Mouse (Mus musculus): ENCODE measurements around the gene Lcorl. TPM values are rescaled to one million over a fixed set of nuclear protein-coding genes. Genes with fewer than 3 reads are reported as not detected.

The Lcorl gene
- 29.6 and 33.6 TPM in 2 replicates for polyA plus RNA-seq (2015; fragmentation: Nextera tagmentation; extraction: Ambion mirVana)

- H3K27me3 ChIP-seq (ENCODE audit: insufficient read depth, low read length): no peaks in the 10 kb centered on the region
- peaks cover 4% of the 10 kb centered on the region for H3K4me1 ChIP-seq (ENCODE audit: insufficient read depth, low read length)
- peak; percentile 98 for ATAC-seq (ENCODE audit: low FRiP score, low TSS enrichment)
- H3K4me2 ChIP-seq (replicated peaks; ENCODE audit: low read depth, low read length): peak within 1 kb of the TSS; percentile 83
- H3K9ac ChIP-seq (replicated peaks; ENCODE audit: low read length): peak within 1 kb of the TSS; percentile 98
- 0% methylated on average over 70 of the region's 79 CpGs for WGBS
- H3K36me3 ChIP-seq (ENCODE audit: insufficient read depth, low read length): no peaks in the 10 kb centered on the region
- peak within 1 kb of the TSS; percentile 94 for H3K4me3 ChIP-seq (ENCODE audit: low read length)
- peak within 1 kb of the TSS; percentile 96 for H3K27ac ChIP-seq (ENCODE audit: low read length)
- H3K9me3 ChIP-seq (ENCODE audit: low read length): no peaks in the 10 kb centered on the region
Measured at GRCm38 (mm10) chr5:45857254-45858011, at the start of gene Lcorl. Gene Lcorl, minus strand, starts transcription at chr5:45857615.

- no peaks in the 10 kb centered on the region for H3K9me3 ChIP-seq (ENCODE audit: low read length)
- H3K4me2 ChIP-seq (replicated peaks; ENCODE audit: low read depth, low read length): no peak overlapping the region
- H3K36me3 ChIP-seq (ENCODE audit: insufficient read depth, low read length): no peaks in the 10 kb centered on the region
- WGBS: 85% methylated on average over 2 of the region's 2 CpGs
- no peak overlapping the region for H3K4me3 ChIP-seq (ENCODE audit: low read length)
- no peak for ATAC-seq (ENCODE audit: low FRiP score, low TSS enrichment)
- no peaks in the 10 kb centered on the region for H3K4me1 ChIP-seq (ENCODE audit: insufficient read depth, low read length)
- H3K9ac ChIP-seq (replicated peaks; ENCODE audit: low read length): no peak overlapping the region
- no peaks in the 10 kb centered on the region for H3K27me3 ChIP-seq (ENCODE audit: insufficient read depth, low read length)
- no peak overlapping the region for H3K27ac ChIP-seq (ENCODE audit: low read length)
Measured at GRCm38 (mm10) chr5:45904683-45905082, 47.3 kb upstream of the Lcorl start.

GRCm38 (mm10) chr5:45903246-45903645 lies 45.8 kb upstream of the Lcorl start:
- Histone ChIP-seq H3K4me3 (ENCODE audit: low read length) (no peak overlapping the region), H3K27me3 (ENCODE audit: insufficient read depth, low read length) (no peaks in the 10 kb centered on the region), H3K36me3 (ENCODE audit: insufficient read depth, low read length) (no peaks in the 10 kb centered on the region), H3K27ac (ENCODE audit: low read length) (no peak overlapping the region), H3K4me1 (ENCODE audit: insufficient read depth, low read length) (no peaks in the 10 kb centered on the region), H3K4me2 (replicated peaks; ENCODE audit: low read depth, low read length) (no peak overlapping the region), H3K9me3 (ENCODE audit: low read length) (no peaks in the 10 kb centered on the region), H3K9ac (replicated peaks; ENCODE audit: low read length) (no peak overlapping the region)
- no peak for ATAC-seq (ENCODE audit: low FRiP score, low TSS enrichment)
- WGBS: 65% methylated on average over 3 of the region's 3 CpGs

GRCm38 (mm10) chr5:45895362-45895761 lies 37.9 kb upstream of the Lcorl start:
- H3K4me1 ChIP-seq (ENCODE audit: insufficient read depth, low read length): no peaks in the 10 kb centered on the region
- peak; percentile 63; the same call in 1 of the 2 replicates for ATAC-seq (ENCODE audit: low FRiP score, low TSS enrichment)
- H3K27me3 ChIP-seq (ENCODE audit: insufficient read depth, low read length): no peaks in the 10 kb centered on the region
- no peak overlapping the region for H3K9ac ChIP-seq (replicated peaks; ENCODE audit: low read length)
- no peak overlapping the region for H3K4me2 ChIP-seq (replicated peaks; ENCODE audit: low read depth, low read length)
- WGBS: 35% methylated on average over 1 of the region's 1 CpGs
- no peak overlapping the region for H3K27ac ChIP-seq (ENCODE audit: low read length)
- H3K9me3 ChIP-seq (ENCODE audit: low read length): no peaks in the 10 kb centered on the region
- H3K4me3 ChIP-seq (ENCODE audit: low read length): no peak overlapping the region
- H3K36me3 ChIP-seq (ENCODE audit: insufficient read depth, low read length): no peaks in the 10 kb centered on the region

- Histone ChIP-seq H3K36me3 (ENCODE audit: insufficient read depth, low read length) (no peaks in the 10 kb centered on the region), H3K4me3 (ENCODE audit: low read length) (no peak overlapping the region), H3K27me3 (ENCODE audit: insufficient read depth, low read length) (no peaks in the 10 kb centered on the region), H3K9me3 (ENCODE audit: low read length) (no peaks in the 10 kb centered on the region), H3K4me2 (replicated peaks; ENCODE audit: low read depth, low read length) (no peak overlapping the region), H3K4me1 (ENCODE audit: insufficient read depth, low read length) (no peaks in the 10 kb centered on the region), H3K27ac (ENCODE audit: low read length) (no peak overlapping the region), H3K9ac (replicated peaks; ENCODE audit: low read length) (no peak overlapping the region)
- no peak for ATAC-seq (ENCODE audit: low FRiP score, low TSS enrichment)
- 74% methylated on average over 3 of the region's 3 CpGs for WGBS
Measured at GRCm38 (mm10) chr5:45893696-45894095, 36.3 kb upstream of the Lcorl start.

GRCm38 (mm10) chr5:45876328-45876727 lies 18.9 kb upstream of the Lcorl start:
- Histone ChIP-seq H3K27me3 (ENCODE audit: insufficient read depth, low read length) (no peaks in the 10 kb centered on the region), H3K4me2 (replicated peaks; ENCODE audit: low read depth, low read length) (no peak overlapping the region), H3K4me3 (ENCODE audit: low read length) (no peak overlapping the region), H3K9me3 (ENCODE audit: low read length) (no peaks in the 10 kb centered on the region), H3K36me3 (ENCODE audit: insufficient read depth, low read length) (no peaks in the 10 kb centered on the region), H3K9ac (replicated peaks; ENCODE audit: low read length) (no peak overlapping the region), H3K4me1 (ENCODE audit: insufficient read depth, low read length) (no peaks in the 10 kb centered on the region), H3K27ac (ENCODE audit: low read length) (no peak overlapping the region)
- ATAC-seq (ENCODE audit: low FRiP score, low TSS enrichment): no peak
- WGBS: 85% methylated on average over 1 of the region's 1 CpGs

GRCm38 (mm10) chr5:45875472-45875871 lies 18.1 kb upstream of the Lcorl start:
- WGBS: 86% methylated on average over 4 of the region's 4 CpGs
- H3K4me1 ChIP-seq (ENCODE audit: insufficient read depth, low read length): no peaks in the 10 kb centered on the region
- no peaks in the 10 kb centered on the region for H3K27me3 ChIP-seq (ENCODE audit: insufficient read depth, low read length)
- no peaks in the 10 kb centered on the region for H3K9me3 ChIP-seq (ENCODE audit: low read length)
- H3K36me3 ChIP-seq (ENCODE audit: insufficient read depth, low read length): no peaks in the 10 kb centered on the region
- H3K4me2 ChIP-seq (replicated peaks; ENCODE audit: low read depth, low read length): no peak overlapping the region
- no peak overlapping the region for H3K4me3 ChIP-seq (ENCODE audit: low read length)
- H3K9ac ChIP-seq (replicated peaks; ENCODE audit: low read length): no peak overlapping the region
- no peak for ATAC-seq (ENCODE audit: low FRiP score, low TSS enrichment)
- H3K27ac ChIP-seq (ENCODE audit: low read length): no peak overlapping the region

GRCm38 (mm10) chr5:45874284-45875030 lies 17.0 kb upstream of the Lcorl start:
- Histone ChIP-seq H3K4me1 (ENCODE audit: insufficient read depth, low read length) (no peaks in the 10 kb centered on the region), H3K27me3 (ENCODE audit: insufficient read depth, low read length) (no peaks in the 10 kb centered on the region), H3K4me3 (ENCODE audit: low read length) (no peak overlapping the region), H3K4me2 (replicated peaks; ENCODE audit: low read depth, low read length) (no peak overlapping the region), H3K36me3 (ENCODE audit: insufficient read depth, low read length) (no peaks in the 10 kb centered on the region), H3K9ac (replicated peaks; ENCODE audit: low read length) (no peak overlapping the region), H3K9me3 (ENCODE audit: low read length) (no peaks in the 10 kb centered on the region), H3K27ac (ENCODE audit: low read length) (no peak overlapping the region)
- WGBS: 81% methylated on average over 4 of the region's 4 CpGs
- ATAC-seq (ENCODE audit: low FRiP score, low TSS enrichment): no peak

- no peak for ATAC-seq (ENCODE audit: low FRiP score, low TSS enrichment)
- peaks cover 4% of the 10 kb centered on the region for H3K4me1 ChIP-seq (ENCODE audit: insufficient read depth, low read length)
- H3K27me3 ChIP-seq (ENCODE audit: insufficient read depth, low read length): no peaks in the 10 kb centered on the region
- peak overlapping the region; percentile 94 for H3K4me3 ChIP-seq (ENCODE audit: low read length)
- H3K36me3 ChIP-seq (ENCODE audit: insufficient read depth, low read length): no peaks in the 10 kb centered on the region
- H3K4me2 ChIP-seq (replicated peaks; ENCODE audit: low read depth, low read length): peak overlapping the region; percentile 83
- peak overlapping the region; percentile 69 for H3K9ac ChIP-seq (replicated peaks; ENCODE audit: low read length)
- H3K9me3 ChIP-seq (ENCODE audit: low read length): no peaks in the 10 kb centered on the region
- H3K27ac ChIP-seq (ENCODE audit: low read length): 0 out of 2 replicates have a peak overlapping the region, but pooled peaks have one; percentile 96
- WGBS: 82% methylated on average over 2 of the region's 2 CpGs
Measured at GRCm38 (mm10) chr5:45858368-45858767, 953 bp upstream of the Lcorl start.

- H3K9me3 ChIP-seq (ENCODE audit: low read length): no peaks in the 10 kb centered on the region
- peak overlapping the region; percentile 98 for H3K9ac ChIP-seq (replicated peaks; ENCODE audit: low read length)
- ATAC-seq (ENCODE audit: low FRiP score, low TSS enrichment): peak; percentile 17
- no peaks in the 10 kb centered on the region for H3K27me3 ChIP-seq (ENCODE audit: insufficient read depth, low read length)
- peak overlapping the region; percentile 96 for H3K27ac ChIP-seq (ENCODE audit: low read length)
- peaks cover 4% of the 10 kb centered on the region for H3K4me1 ChIP-seq (ENCODE audit: insufficient read depth, low read length)
- peak overlapping the region; percentile 83 for H3K4me2 ChIP-seq (replicated peaks; ENCODE audit: low read depth, low read length)
- WGBS: 0% methylated on average over 39 of the region's 56 CpGs
- no peaks in the 10 kb centered on the region for H3K36me3 ChIP-seq (ENCODE audit: insufficient read depth, low read length)
- H3K4me3 ChIP-seq (ENCODE audit: low read length): peak overlapping the region; percentile 94
Measured at GRCm38 (mm10) chr5:45856876-45857253, 550 bp downstream of the Lcorl start.
